ENCODE assay signal across 12 mouse cellular contexts in genomic region chr1:152599347-152599746, GRCm38 (mm10).
A peak's percentile ranks its signal among the peaks of the same experiment; 100 is the strongest.
DNase-seq lines count a peak whose midpoint lies in the region; ATAC-seq and TF ChIP-seq lines count a peak whose summit lies in the region.
"Had no signal": no experiment of that assay in that cellular context is flagged by ENCODE, and none has a peak within 500 bp of the region (broad histone marks: within the 10 kb centered on the region; RNA-seq: fewer than 3 reads in every experiment).

No protein-coding gene starts in this region.

- DNase-seq in left cerebral cortex, postnatal 14 days (ENCODE audit: low spot score in 2 of 2) = peak; percentile 21 to 32
- DNase-seq in left cerebral cortex, postnatal 4 days = no peak
- peak; percentile 51 for DNase-seq in kidney, postnatal 10 days
- no peak for DNase-seq in midbrain, postnatal 0 days (ENCODE audit: low spot score)
- no peak for DNase-seq in cerebellum, adult 8-10 months

- H3K4me1 ChIP-seq in midbrain, postnatal 0 days (ENCODE audit: insufficient read depth, low read length) = 0 out of 2 replicates have a peak, but pooled peaks cover 3% of the 10 kb centered on the region
- H3K4me1 ChIP-seq: embryonic facial prominence, embryonic 15.5 days; hindbrain, embryonic 15.5 days had no signal

- ATAC-seq in granulocyte monocyte progenitor cell, adult 5-6 weeks (replicated peaks; ENCODE audit: poor library complexity, severe bottlenecking) = peak; percentile 87
- peak; percentile 79 for ATAC-seq in monocyte, adult 5-6 weeks (replicated peaks; ENCODE audit: insufficient number of reproducible peaks, low FRiP score, low TSS enrichment, poor library complexity, severe bottlenecking)
- no peak for ATAC-seq in midbrain, postnatal 0 days (ENCODE audit: low FRiP score)

- TF ChIP-seq CTCF in midbrain, postnatal 0 days (IDR thresholded peaks at IDR 0.05) = no peak

- no peaks in the 10 kb centered on the region for H3K9me3 ChIP-seq in midbrain, postnatal 0 days (ENCODE audit: low read length)
- H3K9me3 ChIP-seq: embryonic facial prominence, embryonic 15.5 days; hindbrain, embryonic 15.5 days; limb, embryonic 12.5 days; neural tube, embryonic 13.5 days had no signal

- H3K36me3 ChIP-seq in midbrain, postnatal 0 days (ENCODE audit: insufficient read depth, low read length) = no peaks in the 10 kb centered on the region
- H3K36me3 ChIP-seq: embryonic facial prominence, embryonic 15.5 days; G1E; hindbrain, embryonic 15.5 days; limb, embryonic 12.5 days; neural tube, embryonic 13.5 days had no signal

- no peak overlapping the region for H3K4me2 ChIP-seq in midbrain, postnatal 0 days (ENCODE audit: low read depth, low read length, poor library complexity, severe bottlenecking)
- H3K4me2 ChIP-seq: embryonic facial prominence, embryonic 15.5 days; hindbrain, embryonic 15.5 days; limb, embryonic 12.5 days; neural tube, embryonic 13.5 days had no signal

- H3K27me3 ChIP-seq in midbrain, postnatal 0 days (ENCODE audit: insufficient read depth, low read length) = no peaks in the 10 kb centered on the region
- H3K27me3 ChIP-seq: embryonic facial prominence, embryonic 15.5 days; hindbrain, embryonic 15.5 days; limb, embryonic 12.5 days; neural tube, embryonic 13.5 days had no signal

- no peak overlapping the region for H3K9ac ChIP-seq in midbrain, postnatal 0 days (replicated peaks; ENCODE audit: low read length, poor library complexity, severe bottlenecking)
- H3K9ac ChIP-seq: embryonic facial prominence, embryonic 15.5 days; hindbrain, embryonic 15.5 days; limb, embryonic 12.5 days; neural tube, embryonic 13.5 days had no signal

- 79% methylated on average over 8 of the region's 8 CpGs for WGBS in midbrain, postnatal 0 days

- no peak overlapping the region for H3K4me3 ChIP-seq in midbrain, postnatal 0 days (ENCODE audit: low read depth, low read length)
- H3K4me3 ChIP-seq: embryonic facial prominence, embryonic 15.5 days; hindbrain, embryonic 15.5 days; limb, embryonic 12.5 days; neural tube, embryonic 13.5 days had no signal

- H3K27ac ChIP-seq in midbrain, postnatal 0 days (ENCODE audit: low read depth, low read length) = no peak overlapping the region
- H3K27ac ChIP-seq: embryonic facial prominence, embryonic 15.5 days; hindbrain, embryonic 15.5 days; limb, embryonic 12.5 days; neural tube, embryonic 13.5 days had no signal

- intact Hi-C loops in left cerebral cortex, postnatal 14 days (cut with DNase I) = no loop called here
- intact Hi-C loops in left cerebral cortex, postnatal 4 days (cut with DNase I) = no loop called here

Comparison
In these comparisons a context has a peak if more than half of its experiments do, and no peak if none do; other contexts are left out.
1. DNase-seq: peak in left cerebral cortex, postnatal 14 days (2 of 2) and kidney, postnatal 10 days (single experiment); none in left cerebral cortex, postnatal 4 days (single experiment), midbrain, postnatal 0 days (single experiment) and cerebellum, adult 8-10 months (single experiment).